Mouse (Mus musculus) stomach, embryonic 15.5 days (tissue): ENCODE data around the gene Mettl16. TPM values are rescaled to one million over a fixed set of nuclear protein-coding genes. Genes with fewer than 3 reads are reported as not detected.
A peak's percentile ranks its signal among the peaks of the same experiment; 100 is the strongest.

Source experiments
- ATAC-seq: fragments of 200-750 bp; cut with Nextera tagmentation; 2 replicates; pipeline ENCODE4 v1.8.0; 2017; ENCODE audit warnings: low read depth, moderate number of reproducible peaks, moderate TSS enrichment; ENCODE audit not compliant: insufficient read depth, low FRiP score
- H3K27ac ChIP-seq: fragments of 300-500 bp; sonication (generic); 2 replicates; pipeline ENCODE4 v1.5.1; 2015; ENCODE audit warnings: mild to moderate bottlenecking, inconsistent platforms
- H3K27me3 ChIP-seq: fragments of 300-500 bp; sonication (generic); replicated peaks from 2 replicates; pipeline ENCODE4 v1.6.1; 2015; ENCODE audit warnings: inconsistent platforms
- H3K36me3 ChIP-seq: fragments of 300-500 bp; sonication (generic); 2 replicates; pipeline ENCODE4 v1.6.1; 2015; ENCODE audit warnings: inconsistent platforms
- H3K4me1 ChIP-seq: fragments of 300-500 bp; sonication (generic); 2 replicates; pipeline ENCODE4 v1.6.1; 2015; ENCODE audit warnings: inconsistent platforms
- H3K4me2 ChIP-seq: fragments of 300-500 bp; sonication (generic); 2 replicates; pipeline ENCODE4 v1.6.1; 2015; ENCODE audit warnings: mild to moderate bottlenecking, inconsistent platforms
- H3K4me3 ChIP-seq: fragments of 300-500 bp; sonication (generic); replicated peaks from 2 replicates; pipeline ENCODE4 v1.5.1; 2015; ENCODE audit warnings: inconsistent platforms
- H3K9ac ChIP-seq: fragments of 300-500 bp; sonication (generic); 2 replicates; pipeline ENCODE4 v1.6.1; 2015; ENCODE audit warnings: inconsistent platforms
- H3K9me3 ChIP-seq: fragments of 300-500 bp; sonication (generic); 2 replicates; pipeline ENCODE4 v1.6.1; 2016; ENCODE audit warnings: inconsistent platforms
- WGBS: fragments of 180-500 bp; shearing (Covaris S2); methylation state at CpG from one replicate; pipeline ENCODE4 v1.1.7; 2015; 5-methylcytosine and 5-hydroxymethylcytosine counted together
- polyA plus RNA-seq: library from polyadenylated mRNA; unstranded; fragments of >200 nt; fragmentation: Nextera tagmentation; extraction: Ambion mirVana; gene quantifications from 2 replicates; pipeline ENCODE4 v1.2.1, GENCODE M21; 2015

Gene Mettl16
- polyA plus RNA-seq, 1 experiment from 2014 or later = 43.9 TPM

GRCm38 (mm10) chr11:74827791-74828403, 57.3 kb downstream of the Mettl16 start:
- no peak for ATAC-seq
- WGBS = 59% methylated on average over 7 of the region's 7 CpGs
- Histone ChIP-seq H3K9me3 (no peaks in the 10 kb centered on the region), H3K4me1 (peaks cover 18% of the 10 kb centered on the region), H3K9ac (no peak overlapping the region), H3K27ac (no peak overlapping the region), H3K27me3 (no peaks in the 10 kb centered on the region; the same call in 1 of the 2 replicates), H3K36me3 (no peaks in the 10 kb centered on the region), H3K4me2 (no peak overlapping the region), H3K4me3 (no peak overlapping the region)

- no peak for ATAC-seq
- no peak overlapping the region for H3K4me2 ChIP-seq
- no peaks in the 10 kb centered on the region for H3K9me3 ChIP-seq
Observed at GRCm38 (mm10) chr11:74828404-74828931, 57.8 kb downstream of the Mettl16 start.

GRCm38 (mm10) chr11:74828965-74829550, 58.4 kb downstream of the Mettl16 start:
- no peaks in the 10 kb centered on the region for H3K36me3 ChIP-seq
- H3K9me3 ChIP-seq = no peaks in the 10 kb centered on the region
- peak overlapping the region; percentile 86 for H3K4me2 ChIP-seq
- no peak for ATAC-seq
- peak overlapping the region; percentile 72 for H3K4me3 ChIP-seq
- H3K27ac ChIP-seq = no peak overlapping the region; the same call in 1 of the 2 replicates
- peaks cover 30% of the 10 kb centered on the region for H3K4me1 ChIP-seq
- 19% methylated on average over 11 of the region's 11 CpGs for WGBS
- H3K27me3 ChIP-seq = no peaks in the 10 kb centered on the region; the same call in 1 of the 2 replicates
- H3K9ac ChIP-seq = no peak overlapping the region

More at GRCm38 (mm10) chr11:74828404-74828931, 57.8 kb downstream of the Mettl16 start:
- Histone ChIP-seq H3K36me3 (no peaks in the 10 kb centered on the region), H3K4me3 (no peak overlapping the region), H3K4me1 (peaks cover 24% of the 10 kb centered on the region), H3K9ac (no peak overlapping the region), H3K27ac (no peak overlapping the region), H3K27me3 (no peaks in the 10 kb centered on the region; the same call in 1 of the 2 replicates)
- 38% methylated on average over 2 of the region's 2 CpGs for WGBS

GRCm38 (mm10) chr11:74829812-74830211, 59.2 kb downstream of the Mettl16 start:
- Histone ChIP-seq H3K4me1 (peaks cover 37% of the 10 kb centered on the region), H3K9ac (no peak overlapping the region), H3K27ac (peak overlapping the region; percentile 98), H3K27me3 (no peaks in the 10 kb centered on the region; the same call in 1 of the 2 replicates), H3K4me2 (peak overlapping the region; percentile 86), H3K4me3 (peak overlapping the region; percentile 72), H3K9me3 (no peaks in the 10 kb centered on the region), H3K36me3 (no peaks in the 10 kb centered on the region)
- WGBS = under 1% methylated on average over 20 of the region's 20 CpGs
- ATAC-seq = peak; percentile 19

GRCm38 (mm10) chr11:74830256-74831161, 59.9 kb downstream of the Mettl16 start, which contains the start of gene Mnt:
Gene Mnt (plus strand): TSS chr11:74830920.
- Histone ChIP-seq H3K27me3 (no peaks in the 10 kb centered on the region; the same call in 1 of the 2 replicates), H3K9me3 (no peaks in the 10 kb centered on the region), H3K9ac (peak within 1 kb of the TSS; percentile 52), H3K4me3 (peak within 1 kb of the TSS; percentile 72), H3K27ac (peak within 1 kb of the TSS; percentile 98), H3K4me1 (peaks cover 38% of the 10 kb centered on the region), H3K4me2 (peak within 1 kb of the TSS; percentile 86), H3K36me3 (no peaks in the 10 kb centered on the region)
- under 1% methylated on average over 70 of the region's 70 CpGs for WGBS
- ATAC-seq = peak; percentile 82

GRCm38 (mm10) chr11:74831191-74831605, 60.6 kb downstream of the Mettl16 start:
- ATAC-seq = no peak
- Histone ChIP-seq H3K9ac (peak overlapping the region; percentile 52), H3K27me3 (no peaks in the 10 kb centered on the region; the same call in 1 of the 2 replicates), H3K9me3 (no peaks in the 10 kb centered on the region), H3K4me3 (peak overlapping the region; percentile 72), H3K36me3 (no peaks in the 10 kb centered on the region), H3K4me2 (peak overlapping the region; percentile 86), H3K27ac (peak overlapping the region; percentile 98), H3K4me1 (peaks cover 37% of the 10 kb centered on the region)
- under 1% methylated on average over 35 of the region's 35 CpGs for WGBS

GRCm38 (mm10) chr11:74831606-74832451, 61.2 kb downstream of the Mettl16 start:
- H3K4me3 ChIP-seq = peak overlapping the region; percentile 72
- H3K9me3 ChIP-seq = no peaks in the 10 kb centered on the region
- no peaks in the 10 kb centered on the region for H3K36me3 ChIP-seq
- no peaks in the 10 kb centered on the region; the same call in 1 of the 2 replicates for H3K27me3 ChIP-seq
- H3K4me1 ChIP-seq = peaks cover 35% of the 10 kb centered on the region
- peak overlapping the region; percentile 98 for H3K27ac ChIP-seq
- ATAC-seq = peak; percentile 81
- peak overlapping the region; percentile 86 for H3K4me2 ChIP-seq
- WGBS = under 1% methylated on average over 61 of the region's 61 CpGs
- peak overlapping the region; percentile 52 for H3K9ac ChIP-seq

- Histone ChIP-seq H3K9ac (peak overlapping the region; percentile 37), H3K27me3 (no peaks in the 10 kb centered on the region; the same call in 1 of the 2 replicates), H3K27ac (peak overlapping the region; percentile 98), H3K9me3 (no peaks in the 10 kb centered on the region), H3K4me3 (peak overlapping the region; percentile 72), H3K4me2 (peak overlapping the region; percentile 86), H3K36me3 (no peaks in the 10 kb centered on the region), H3K4me1 (peaks cover 43% of the 10 kb centered on the region)
- WGBS = under 1% methylated on average over 26 of the region's 26 CpGs
- ATAC-seq = no peak
Observed at GRCm38 (mm10) chr11:74832503-74833143, 62.0 kb downstream of the Mettl16 start.

GRCm38 (mm10) chr11:74833536-74834358, 63.1 kb downstream of the Mettl16 start:
- Histone ChIP-seq H3K27me3 (no peaks in the 10 kb centered on the region; the same call in 1 of the 2 replicates), H3K9me3 (no peaks in the 10 kb centered on the region), H3K9ac (no peak overlapping the region), H3K4me3 (peak overlapping the region; percentile 72; the same call in 1 of the 2 replicates), H3K27ac (peak overlapping the region; percentile 55; the same call in 1 of the 2 replicates), H3K4me2 (peak overlapping the region; percentile 86), H3K4me1 (peaks cover 41% of the 10 kb centered on the region), H3K36me3 (no peaks in the 10 kb centered on the region)
- WGBS = 70% methylated on average over 8 of the region's 8 CpGs
- ATAC-seq = no peak

- Histone ChIP-seq H3K9me3 (no peaks in the 10 kb centered on the region), H3K4me2 (no peak overlapping the region), H3K4me3 (no peak overlapping the region), H3K27ac (peak overlapping the region; percentile 55; the same call in 1 of the 2 replicates), H3K27me3 (no peaks in the 10 kb centered on the region), H3K36me3 (no peaks in the 10 kb centered on the region), H3K9ac (no peak overlapping the region), H3K4me1 (peaks cover 42% of the 10 kb centered on the region)
- WGBS = 50% methylated on average over 1 of the region's 1 CpGs
- no peak for ATAC-seq
Observed at GRCm38 (mm10) chr11:74834359-74834638, 63.7 kb downstream of the Mettl16 start.
